Mouse (Mus musculus) MEL (cell line): Measurements from ENCODE around the gene Polr2l. TPM values are rescaled to one million over a fixed set of nuclear protein-coding genes. Genes with fewer than 3 reads are reported as not detected.

ENCODE experiments used
- DNase-seq: peaks from one replicate; pipeline ENCODE4 v3.0.0; 2011; ENCODE audit warnings: low read depth, low spot score
- H3K27ac ChIP-seq: 2 replicates; pipeline ENCODE4 v1.5.1; 2012; ENCODE audit warnings: low read depth, mild to moderate bottlenecking, control low read depth, low read length, moderate library complexity; ENCODE audit not compliant: control insufficient read depth
- H3K27me3 ChIP-seq, 2 experiments: fragments of 150-350 bp in 1 of 2; sonication (generic) in 1 of 2; 2 replicates each; pipeline ENCODE4 v1.6.1; 2012; ENCODE audit warnings: low read length in 2 of 2, mild to moderate bottlenecking in 2 of 2, improper control_type of control experiment in 1 of 2, moderate library complexity in 1 of 2; ENCODE audit not compliant: insufficient read depth in 2 of 2, control insufficient read depth in 1 of 2
- H3K36me3 ChIP-seq, 2 experiments: 2 replicates each; pipeline ENCODE4 v1.6.1; 2012 to 2014; ENCODE audit warnings: low read length in 2 of 2, improper control_type of control experiment in 1 of 2, inconsistent platforms in 1 of 2, mild to moderate bottlenecking in 1 of 2; ENCODE audit not compliant: insufficient read depth in 2 of 2, control insufficient read depth in 1 of 2
- H3K4me1 ChIP-seq, 2 experiments: fragments of 150-350 bp in 1 of 2; sonication (generic) in 1 of 2; 2 replicates each; pipeline ENCODE4 v1.6.1; 2012; ENCODE audit warnings: low read length in 2 of 2, improper control_type of control experiment in 1 of 2, mild to moderate bottlenecking in 1 of 2; ENCODE audit not compliant: insufficient read depth in 2 of 2, control insufficient read depth in 1 of 2
- H3K4me3 ChIP-seq, 2 experiments: fragments of 150-350 bp in 1 of 2; sonication (generic) in 1 of 2; 2 replicates each; pipeline ENCODE4 v1.5.1; 2012; ENCODE audit warnings: low read depth in 2 of 2, low read length in 2 of 2, mild to moderate bottlenecking in 2 of 2, moderate library complexity in 2 of 2, control low read depth in 1 of 2, improper control_type of control experiment in 1 of 2; ENCODE audit not compliant: control insufficient read depth in 1 of 2, insufficient read depth in 1 of 2
- H3K79me2 ChIP-seq: 2 replicates; pipeline ENCODE4 v1.6.1; 2012; ENCODE audit warnings: mild to moderate bottlenecking, low read length, moderate library complexity; ENCODE audit not compliant: control insufficient read depth, poor library complexity, insufficient read depth
- H3K9ac ChIP-seq: 2 replicates; pipeline ENCODE4 v1.6.1; 2012; ENCODE audit warnings: low read depth, mild to moderate bottlenecking, control low read depth, low read length, moderate library complexity; ENCODE audit not compliant: control insufficient read depth, poor library complexity, severe bottlenecking
- H3K9me3 ChIP-seq: fragments of 150-350 bp; sonication (generic); replicated peaks from 2 replicates; pipeline ENCODE4 v1.6.1; 2012; ENCODE audit warnings: mild to moderate bottlenecking, low read length, improper control_type of control experiment, moderate library complexity; ENCODE audit not compliant: insufficient read depth
- BHLHE40 ChIP-seq: IDR thresholded peaks from 2 replicates; pipeline ENCODE4 v1.6.1; 2012; ENCODE audit warnings: low read depth, mild to moderate bottlenecking, inconsistent platforms, low read length, improper control_type of control experiment, borderline replicate concordance
- E2F4 ChIP-seq: IDR thresholded peaks from 2 replicates; pipeline ENCODE4 v1.6.1; 2011; ENCODE audit warnings: low read depth, low read length, improper control_type of control experiment, borderline replicate concordance
- ELF1 ChIP-seq: IDR thresholded peaks from 2 replicates; pipeline ENCODE4 v1.6.1; 2014; ENCODE audit warnings: low read depth, mild to moderate bottlenecking, inconsistent platforms, low read length, improper control_type of control experiment, moderate library complexity
- ETS1 ChIP-seq: IDR thresholded peaks from 2 replicates; pipeline ENCODE4 v1.6.1; 2012; ENCODE audit warnings: low read depth, mild to moderate bottlenecking, inconsistent platforms, low read length, improper control_type of control experiment, moderate library complexity
- GABPA ChIP-seq: IDR thresholded peaks from 2 replicates; pipeline ENCODE4 v1.6.1; 2012; ENCODE audit warnings: low read depth, mild to moderate bottlenecking, inconsistent platforms, low read length, improper control_type of control experiment, moderate library complexity
- GATA1 ChIP-seq: IDR thresholded peaks from 2 replicates; pipeline ENCODE4 v1.6.1; 2011; ENCODE audit warnings: low read depth, low read length, improper control_type of control experiment
- HCFC1 ChIP-seq: IDR thresholded peaks from 2 replicates; pipeline ENCODE4 v1.6.1; 2012; ENCODE audit warnings: low read depth, mild to moderate bottlenecking, inconsistent platforms, low read length, improper control_type of control experiment, moderate library complexity
- KAT2A ChIP-seq: conservative IDR thresholded peaks from 2 replicates; pipeline ENCODE4 v1.6.1; 2012; ENCODE audit warnings: low read depth, low read length, improper control_type of control experiment, inconsistent platforms
- MAFK ChIP-seq: IDR thresholded peaks from 2 replicates; pipeline ENCODE4 v1.6.1; 2011; ENCODE audit warnings: low read depth, mild to moderate bottlenecking, low read length, improper control_type of control experiment, borderline replicate concordance
- MAX ChIP-seq: IDR thresholded peaks from 2 replicates; pipeline ENCODE4 v1.6.1; 2011; ENCODE audit warnings: low read length, improper control_type of control experiment
- MEF2A ChIP-seq: IDR thresholded peaks from 2 replicates; pipeline ENCODE4 v1.6.1; 2014; ENCODE audit warnings: low read depth, mild to moderate bottlenecking, inconsistent platforms, low read length, improper control_type of control experiment; ENCODE audit not compliant: poor library complexity, insufficient replicate concordance, severe bottlenecking; ENCODE audit errors: extremely low read depth
- MXI1 ChIP-seq: IDR thresholded peaks from 2 replicates; pipeline ENCODE4 v1.6.1; 2011; ENCODE audit warnings: mild to moderate bottlenecking, low read depth, low read length, improper control_type of control experiment
- MYB ChIP-seq: IDR thresholded peaks from 2 replicates; pipeline ENCODE4 v1.6.1; 2011; ENCODE audit warnings: mild to moderate bottlenecking, low read depth, low read length, improper control_type of control experiment
- MYC ChIP-seq: IDR thresholded peaks from 2 replicates; pipeline ENCODE4 v1.6.1; 2011; ENCODE audit warnings: low read depth, mild to moderate bottlenecking, low read length, improper control_type of control experiment, moderate library complexity
- NELFE ChIP-seq: IDR thresholded peaks from 2 replicates; pipeline ENCODE4 v1.6.1; 2011; ENCODE audit warnings: low read depth, low read length, improper control_type of control experiment
- POLR2A ChIP-seq, 2 experiments: IDR thresholded peaks; 2 replicates each; pipeline ENCODE4 v1.6.1; 2011 to 2012; ENCODE audit warnings: low read length in 2 of 2, mild to moderate bottlenecking in 2 of 2, control low read depth in 1 of 2, improper control_type of control experiment in 1 of 2, low read depth in 1 of 2, moderate library complexity in 1 of 2; ENCODE audit not compliant: control insufficient read depth in 1 of 2, insufficient read depth in 1 of 2, poor library complexity in 1 of 2
- POLR2AphosphoS2 ChIP-seq: IDR thresholded peaks from 2 replicates; pipeline ENCODE4 v1.6.1; 2011; ENCODE audit warnings: low read length, improper control_type of control experiment
- POLR2AphosphoS5 ChIP-seq: IDR thresholded peaks from 2 replicates; pipeline ENCODE4 v1.6.1; 2012; ENCODE audit warnings: low read depth, borderline replicate concordance, mild to moderate bottlenecking, inconsistent platforms, low read length, moderate library complexity, mixed read lengths
- RAD21 ChIP-seq: IDR thresholded peaks from 2 replicates; pipeline ENCODE4 v1.6.1; 2011; ENCODE audit warnings: mild to moderate bottlenecking, low read depth, low read length, improper control_type of control experiment
- RCOR1 ChIP-seq: IDR thresholded peaks from 2 replicates; pipeline ENCODE4 v1.6.1; 2012; ENCODE audit warnings: low read depth, mild to moderate bottlenecking, inconsistent platforms, low read length, improper control_type of control experiment
- SIN3A ChIP-seq: IDR thresholded peaks from 2 replicates; pipeline ENCODE4 v1.6.1; 2012; ENCODE audit warnings: low read length, improper control_type of control experiment, inconsistent platforms
- TCF12 ChIP-seq: IDR thresholded peaks from 2 replicates; pipeline ENCODE4 v1.6.1; 2014; ENCODE audit warnings: low read depth, mild to moderate bottlenecking, inconsistent platforms, low read length, improper control_type of control experiment, moderate library complexity
- UBTF ChIP-seq: IDR thresholded peaks from 2 replicates; pipeline ENCODE4 v1.6.1; 2012; ENCODE audit warnings: low read depth, mild to moderate bottlenecking, inconsistent platforms, low read length, improper control_type of control experiment, moderate library complexity, borderline replicate concordance; ENCODE audit not compliant: insufficient read depth
- USF1 ChIP-seq: IDR thresholded peaks from 2 replicates; pipeline ENCODE4 v1.6.1; 2014; ENCODE audit warnings: low read depth, mild to moderate bottlenecking, inconsistent platforms, low read length, improper control_type of control experiment, moderate library complexity
- ZC3H11A ChIP-seq: IDR thresholded peaks from 2 replicates; pipeline ENCODE4 v1.6.1; 2012; ENCODE audit warnings: low read depth, mild to moderate bottlenecking, inconsistent platforms, low read length, improper control_type of control experiment
- ZKSCAN1 ChIP-seq: IDR thresholded peaks from 2 replicates; pipeline ENCODE4 v1.6.1; 2012; ENCODE audit warnings: low read depth, mild to moderate bottlenecking, inconsistent platforms, low read length, improper control_type of control experiment, moderate library complexity
- ZMIZ1 ChIP-seq: IDR thresholded peaks from 2 replicates; pipeline ENCODE4 v1.6.1; 2012; ENCODE audit warnings: low read depth, mild to moderate bottlenecking, inconsistent platforms, low read length, improper control_type of control experiment, moderate library complexity
- ZNF384 ChIP-seq: IDR thresholded peaks from 2 replicates; pipeline ENCODE4 v1.6.1; 2012; ENCODE audit warnings: low read depth, mild to moderate bottlenecking, inconsistent platforms, low read length, improper control_type of control experiment
- polyA plus RNA-seq, 2 experiments: library from polyadenylated mRNA; stranded (reverse) in 1 of 2; unstranded in 1 of 2; fragments of >175 nt in 1 of 2; fragments of >200 nt in 1 of 2; gene quantifications; 2 replicates each; pipeline versions ENCODE4 v1.2.1 to v1.2.4; 2012; ENCODE audit warnings: low replicate concordance in 2 of 2, low read depth in 1 of 2; ENCODE audit not compliant: insufficient read length in 2 of 2, insufficient read depth in 1 of 2, missing spikeins in 1 of 2
- total RNA-seq: library from RNA; depleted of rRNA; stranded (reverse); fragments of 300-350 nt; gene quantifications from 2 replicates; pipeline ENCODE4 v1.2.3, GENCODE M21; 2012

Gene Polr2l
- total and polyA plus RNA-seq, 3 experiments = 82.4 to 114 TPM; not detected in 1

DNA sequence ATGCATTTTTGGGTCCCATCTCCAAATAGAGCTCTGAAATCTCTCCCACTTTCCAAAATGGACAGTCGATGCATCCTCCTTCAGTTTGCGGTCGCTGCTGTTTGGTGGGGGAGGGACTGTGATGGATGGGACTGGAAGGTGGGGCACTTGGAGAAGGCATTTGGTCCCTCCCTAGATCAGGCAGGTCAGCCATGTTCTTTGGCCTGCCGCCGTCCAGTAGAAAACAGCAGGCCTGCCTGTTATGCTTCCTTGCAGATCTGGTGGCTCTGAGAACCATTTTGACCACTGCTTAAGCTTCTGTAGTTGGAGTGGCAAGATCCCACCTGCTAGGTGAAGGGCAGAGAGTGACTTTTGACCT lies 6.8 kb downstream of the Polr2l start:
- Histone ChIP-seq H3K27me3 (no peaks in the 10 kb centered on the region), H3K36me3 (peaks cover 0 to 9% of the 10 kb centered on the region in 2 experiments; a peak in 2 of 4 replicates), H3K9ac (peak overlapping the region; percentile 88), H3K4me3 (peak overlapping the region; percentile 87 to 97), H3K79me2 (peaks cover 14% of the 10 kb centered on the region), H3K4me1 (peaks cover 5 to 25% of the 10 kb centered on the region in 2 experiments), H3K9me3 (no peaks in the 10 kb centered on the region), H3K27ac (peak overlapping the region; percentile 92)
- DNase-seq = peak; percentile 64
- TF ChIP-seq ZKSCAN1 (no peak), ETS1 (no peak), MYC (no peak), BHLHE40 (no peak), MXI1 (no peak; the same call in 1 of the 2 replicates), MAX (no peak), POLR2AphosphoS5 (no peak)

DNA sequence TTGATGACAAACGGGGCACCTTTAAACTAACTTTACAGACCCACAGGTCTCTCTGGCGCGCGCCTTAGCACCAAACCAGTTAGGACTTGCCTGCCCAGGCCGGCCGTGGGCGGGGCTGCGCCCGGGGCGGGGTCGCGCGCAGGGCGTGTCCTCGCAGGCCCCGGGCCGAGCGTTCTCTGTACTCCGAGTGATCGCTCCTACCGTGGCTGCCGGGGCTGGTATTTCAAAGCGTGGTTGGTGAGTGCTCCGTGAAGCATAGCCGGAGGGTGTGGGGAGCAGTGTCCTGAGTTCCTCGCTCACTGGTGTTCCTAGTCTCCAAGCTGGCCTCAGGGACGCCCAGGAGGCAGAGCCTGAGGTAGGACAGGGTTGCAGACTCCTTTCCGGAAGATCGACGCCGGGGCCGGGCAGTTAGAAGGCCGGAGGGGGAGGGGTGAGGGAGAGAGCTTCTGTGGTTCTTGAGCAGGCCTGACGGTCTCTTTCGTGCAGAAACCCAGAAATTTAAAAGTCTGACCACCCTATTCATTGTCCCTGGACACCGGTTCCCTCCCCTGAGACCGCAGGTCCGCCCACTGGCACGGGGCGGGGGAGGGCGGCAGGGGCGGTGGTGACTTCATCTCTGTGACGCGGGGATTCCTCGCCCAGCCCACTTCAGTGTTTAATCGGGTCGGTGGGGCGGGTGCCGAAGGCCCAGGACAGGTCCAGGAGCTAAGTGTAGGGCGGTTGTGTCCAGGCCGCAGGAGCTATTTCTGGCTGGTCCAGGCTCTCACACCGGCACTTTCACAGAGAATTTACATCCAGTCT lies 7.5 kb downstream of the Polr2l start, which contains the start of gene Cd151:
Cd151 (plus strand) TSS at position 163 of the 801 bp plus-strand sequence.
- H3K36me3 ChIP-seq = peaks cover 0 to 9% of the 10 kb centered on the region in 2 experiments; a peak in 2 of 4 replicates
- no peaks in the 10 kb centered on the region for H3K27me3 ChIP-seq
- DNase-seq = peak; percentile 91
- H3K27ac ChIP-seq = peak within 1 kb of the TSS; percentile 92
- peaks cover 11% of the 10 kb centered on the region for H3K79me2 ChIP-seq
- H3K9ac ChIP-seq = peak within 1 kb of the TSS; percentile 88
- H3K4me1 ChIP-seq = peaks cover 5 to 25% of the 10 kb centered on the region in 2 experiments
- H3K4me3 ChIP-seq = peak within 1 kb of the TSS; percentile 87 to 97
- no peaks in the 10 kb centered on the region for H3K9me3 ChIP-seq
- TF ChIP-seq GABPA (0 out of 2 replicates have a peak, but pooled peaks have one; percentile 23), MAFK (no peak), MXI1 (peak; percentile 61), MYC (0 out of 2 replicates have a peak, but pooled peaks have one; percentile 17), MYB (no peak), SIN3A (no peak; the same call in 1 of the 2 replicates), POLR2A (IDR thresholded peaks at IDR 0.05; ENCODE audit: control insufficient read depth in 1 of 2, insufficient read depth in 1 of 2, low read depth in 1 of 2, low read length in 2 of 2, poor library complexity in 1 of 2) (peak in 1 of 2 experiments; percentile 78; a peak in 2 of 4 replicates), E2F4 (no peak), MAX (peak; percentile 37), UBTF (no peak), USF1 (no peak), KAT2A (no peak), NELFE (peak; percentile 56), ZMIZ1 (peak; percentile 42; the same call in 1 of the 2 replicates), BHLHE40 (peak; percentile 68), GATA1 (no peak), ELF1 (no peak), RCOR1 (no peak), ZNF384 (no peak), ETS1 (peak; percentile 49; the same call in 1 of the 2 replicates), MEF2A (no peak), RAD21 (no peak), TCF12 (0 out of 2 replicates have a peak, but pooled peaks have one; percentile 13), HCFC1 (peak; percentile 48; the same call in 1 of the 2 replicates), ZC3H11A (no peak), POLR2AphosphoS2 (peak; percentile 71)
